Mouse (Mus musculus) lung, adult 2 months (tissue): ENCODE data around the gene Sgpp2. TPM values are rescaled to one million over a fixed set of nuclear protein-coding genes. Genes with fewer than 3 reads are reported as not detected.

ENCODE experiments used
- DNase-seq: peaks from one replicate; pipeline ENCODE4 v3.0.0; 2022
- H3K4me1 ChIP-seq: fragments of 200-500 bp; 2 replicates; pipeline ENCODE4 v1.6.1; 2011; ENCODE audit warnings: low read length; ENCODE audit not compliant: control insufficient read depth, insufficient read depth
- H3K4me3 ChIP-seq: fragments of 200-500 bp; replicated peaks from 2 replicates; pipeline ENCODE3; 2011; ENCODE audit warnings: low read depth, mild to moderate bottlenecking, control low read depth, low read length; ENCODE audit errors: extremely low read depth
- CTCF ChIP-seq: fragments of 200-500 bp; IDR thresholded peaks from 2 replicates; pipeline ENCODE4 v1.5.1; 2011; ENCODE audit warnings: mild to moderate bottlenecking, low read length, control low read depth; ENCODE audit not compliant: insufficient read depth
- POLR2A ChIP-seq: fragments of 200-500 bp; IDR thresholded peaks from 2 replicates; pipeline ENCODE4 v1.6.1; 2011; ENCODE audit warnings: low read depth, mild to moderate bottlenecking, control low read depth, low read length, borderline replicate concordance; ENCODE audit errors: extremely low read depth
- WGBS: fragments of 180-500 bp; shearing (Covaris S2); methylation state at CpG from one replicate; pipeline ENCODE4 v1.1.7; 2018; 5-methylcytosine and 5-hydroxymethylcytosine counted together
- polyA plus RNA-seq: library from polyadenylated mRNA; depleted of rRNA; stranded (reverse); fragments of >200 nt; gene quantifications from 2 replicates; pipeline ENCODE4 v1.2.3, GENCODE M21; 2012

The Sgpp2 gene
- polyA plus RNA-seq, 1 experiment: 33.7 TPM

- Histone ChIP-seq H3K4me1 (no peaks in the 10 kb centered on the region), H3K4me3 (no peak overlapping the region)
- TF ChIP-seq POLR2A: no peak
- TF ChIP-seq CTCF: no peak
- DNase-seq: no peak
- WGBS: 63% methylated on average over 5 of the region's 5 CpGs
Observed at GRCm38 (mm10) chr1:78330620-78331158, 20.5 kb downstream of the Sgpp2 start.

DNA sequence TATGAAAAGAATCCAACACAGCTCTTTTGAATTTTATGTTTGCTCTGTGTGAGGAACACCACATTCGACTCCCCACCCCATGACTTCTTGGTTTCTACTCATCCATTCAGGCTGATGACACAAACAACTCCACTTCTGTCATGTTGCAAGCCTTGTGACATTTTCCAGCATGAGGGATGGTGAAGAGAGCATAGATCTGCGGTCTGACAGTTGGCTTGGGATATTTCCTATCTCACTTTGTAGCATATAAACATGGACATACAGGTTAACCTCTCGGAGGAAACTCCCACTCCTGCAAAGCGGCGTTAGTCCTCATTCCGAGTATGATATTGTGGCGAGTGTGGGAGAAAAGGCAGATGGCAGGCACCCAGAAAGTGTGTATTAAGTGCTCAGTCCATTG lies 27.6 kb downstream of the Sgpp2 start:
- no peak overlapping the region for H3K4me3 ChIP-seq
- H3K4me1 ChIP-seq: peaks cover 2% of the 10 kb centered on the region; the same call in 1 of the 2 replicates
- 61% methylated on average over 7 of the region's 7 CpGs for WGBS
- TF ChIP-seq POLR2A (no peak), CTCF (no peak)
- no peak for DNase-seq

DNA sequence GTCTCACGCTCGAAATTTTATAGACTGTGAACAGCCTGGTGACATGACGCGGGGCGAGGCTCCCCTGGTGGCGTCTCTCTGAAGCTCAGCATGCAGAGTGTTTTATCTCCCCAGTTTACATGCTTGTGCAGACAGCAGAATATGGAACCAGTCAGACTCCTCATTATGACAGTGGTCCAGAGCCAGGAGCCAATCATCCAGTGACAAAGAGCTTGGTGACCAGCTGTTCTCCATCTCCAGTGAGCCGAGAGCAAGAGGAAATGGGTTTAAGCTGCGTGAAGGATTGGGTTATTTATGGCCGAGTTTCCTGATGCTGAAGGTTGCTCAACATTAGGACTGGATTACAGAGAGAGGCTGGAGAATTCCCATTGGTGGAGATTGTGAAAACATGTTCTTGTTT lies 28.1 kb downstream of the Sgpp2 start:
- TF ChIP-seq POLR2A (no peak), CTCF (peak; percentile 26; the same call in 1 of the 2 replicates)
- Histone ChIP-seq H3K4me1 (peaks cover 2% of the 10 kb centered on the region; the same call in 1 of the 2 replicates), H3K4me3 (no peak overlapping the region)
- 52% methylated on average over 9 of the region's 9 CpGs for WGBS
- no peak for DNase-seq

GRCm38 (mm10) chr1:78339941-78340340 lies 29.8 kb downstream of the Sgpp2 start:
- no peak for TF ChIP-seq POLR2A
- no peak for TF ChIP-seq CTCF
- no peak for DNase-seq
- 67% methylated on average over 5 of the region's 5 CpGs for WGBS

GRCm38 (mm10) chr1:78340584-78340983 lies 30.4 kb downstream of the Sgpp2 start:
- Histone ChIP-seq H3K4me1 (peaks cover 2% of the 10 kb centered on the region; the same call in 1 of the 2 replicates), H3K4me3 (no peak overlapping the region)
- TF ChIP-seq POLR2A: no peak
- WGBS: 49% methylated on average over 5 of the region's 5 CpGs
- no peak for DNase-seq

More at GRCm38 (mm10) chr1:78339941-78340340, 29.8 kb downstream of the Sgpp2 start:
- no peak overlapping the region for H3K4me3 ChIP-seq
- H3K4me1 ChIP-seq: peaks cover 2% of the 10 kb centered on the region; the same call in 1 of the 2 replicates

GRCm38 (mm10) chr1:78347317-78347806 lies 37.2 kb downstream of the Sgpp2 start:
- peaks cover 3% of the 10 kb centered on the region for H3K4me1 ChIP-seq
- no peak for DNase-seq
- 75% methylated on average over 12 of the region's 12 CpGs for WGBS
- no peak for TF ChIP-seq CTCF
- TF ChIP-seq POLR2A: no peak
- no peak overlapping the region for H3K4me3 ChIP-seq

- TF ChIP-seq CTCF (no peak), POLR2A (no peak)
- Histone ChIP-seq H3K4me1 (peaks cover 3% of the 10 kb centered on the region), H3K4me3 (no peak overlapping the region)
- 57% methylated on average over 1 of the region's 1 CpGs for WGBS
- DNase-seq: no peak
Observed at GRCm38 (mm10) chr1:78349219-78349618, 39.1 kb downstream of the Sgpp2 start.

GRCm38 (mm10) chr1:78353254-78353653 lies 43.1 kb downstream of the Sgpp2 start:
- TF ChIP-seq CTCF (no peak), POLR2A (no peak)
- H3K4me1 ChIP-seq: peaks cover 9% of the 10 kb centered on the region
- no peak overlapping the region for H3K4me3 ChIP-seq
- DNase-seq: no peak
- 80% methylated on average over 1 of the region's 1 CpGs for WGBS

- H3K4me3 ChIP-seq: no peak overlapping the region
- WGBS: 25% methylated on average over 4 of the region's 4 CpGs
- H3K4me1 ChIP-seq: peaks cover 5% of the 10 kb centered on the region
- TF ChIP-seq POLR2A: no peak
- TF ChIP-seq CTCF: no peak
- DNase-seq: peak; percentile 22
Observed at GRCm38 (mm10) chr1:78355123-78355522, 45.0 kb downstream of the Sgpp2 start.

- Histone ChIP-seq H3K4me3 (no peak overlapping the region), H3K4me1 (peaks cover 5% of the 10 kb centered on the region)
- WGBS: 77% methylated on average over 4 of the region's 4 CpGs
- no peak for TF ChIP-seq POLR2A
- TF ChIP-seq CTCF: no peak
- DNase-seq: no peak
Observed at GRCm38 (mm10) chr1:78357415-78357814, 47.3 kb downstream of the Sgpp2 start.
